Mouse (Mus musculus): ENCODE measurements around the gene Unc45b.

DNA sequence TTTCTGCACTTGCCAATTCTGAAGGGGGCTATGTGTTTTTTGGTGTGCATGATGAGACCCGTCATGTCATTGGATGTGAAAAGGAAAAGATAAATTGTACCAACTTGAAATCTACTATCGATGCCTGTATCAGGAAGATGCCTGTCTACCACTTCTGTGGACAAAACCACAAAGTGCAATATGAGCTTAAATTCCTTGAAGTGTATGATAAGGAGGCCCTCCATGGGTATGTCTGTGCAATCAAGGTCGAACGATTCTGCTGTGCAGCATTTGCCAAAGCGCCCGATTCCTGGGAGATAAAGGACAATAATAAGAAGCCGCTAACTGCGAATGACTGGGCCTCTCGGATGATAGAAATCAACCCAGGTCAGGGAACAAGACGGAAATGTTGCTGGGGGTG, 46.6 kb downstream of the Unc45b start:
- TF ChIP-seq CTCF (IDR thresholded peaks at IDR 0.05; ENCODE audit: control insufficient read depth, insufficient read depth, low read length) = no peak
- TF ChIP-seq POLR2A (IDR thresholded peaks at IDR 0.05; ENCODE audit: borderline replicate concordance, control insufficient read depth, low read depth, low read length) = no peak

All from bone marrow, adult 2 months (tissue).